Mouse (Mus musculus) CH12.LX (cell line): ENCODE results near the gene Igfals. TPM values are rescaled to one million over a fixed set of nuclear protein-coding genes. Genes with fewer than 3 reads are reported as not detected.

Source experiments
- DNase-seq: peaks from one replicate; pipeline ENCODE4 v3.0.0-alpha.2; 2013; ENCODE audit errors: extremely low read depth
- H3K27ac ChIP-seq: 2 replicates; pipeline ENCODE4 v1.5.1; 2012; ENCODE audit warnings: low read depth, mild to moderate bottlenecking, control low read depth, moderate library complexity; ENCODE audit not compliant: insufficient read depth
- H3K27me3 ChIP-seq: replicated peaks from 2 replicates; pipeline ENCODE3; 2012; ENCODE audit warnings: inconsistent platforms
- H3K36me3 ChIP-seq, 2 experiments: replicated peaks in 1 of 2; 2 replicates each; pipeline versions ENCODE3 to v1.6.1; 2012; ENCODE audit warnings: inconsistent platforms in 1 of 2, low read length in 1 of 2, mild to moderate bottlenecking in 1 of 2, mixed read lengths in 1 of 2, moderate library complexity in 1 of 2; ENCODE audit not compliant: control insufficient read depth in 1 of 2, insufficient read depth in 1 of 2
- H3K4me1 ChIP-seq, 2 experiments: 2 replicates each; pipeline ENCODE4 v1.6.1; 2012; ENCODE audit warnings: inconsistent platforms in 1 of 2, moderate library complexity in 1 of 2; ENCODE audit not compliant: insufficient read depth in 2 of 2, control insufficient read depth in 1 of 2
- H3K4me2 ChIP-seq: 2 replicates; pipeline ENCODE4 v1.6.1; 2012; ENCODE audit warnings: low read depth, mild to moderate bottlenecking, control low read depth; ENCODE audit not compliant: poor library complexity, insufficient read depth, severe bottlenecking
- H3K4me3 ChIP-seq, 3 experiments: fragments of 150-350 bp in 1 of 3; sonication (generic) in 1 of 3; replicated peaks in 1 of 3; 2 replicates each; pipeline versions ENCODE3 to v1.5.1; 2011 to 2012; ENCODE audit warnings: low read depth in 2 of 3, low read length in 2 of 3, mild to moderate bottlenecking in 2 of 3, moderate library complexity in 2 of 3, control low read depth in 1 of 3, improper control_type of control experiment in 1 of 3, inconsistent platforms in 1 of 3, mixed read lengths in 1 of 3; ENCODE audit not compliant: poor library complexity in 1 of 3
- H3K79me2 ChIP-seq: replicated peaks from 2 replicates; pipeline ENCODE4 v1.6.1; 2012; ENCODE audit warnings: mild to moderate bottlenecking, moderate library complexity; ENCODE audit not compliant: control insufficient read depth, poor library complexity, insufficient read depth, severe bottlenecking; ENCODE audit errors: extremely low read depth
- H3K9ac ChIP-seq: 2 replicates; pipeline ENCODE4 v1.6.1; 2012; ENCODE audit warnings: low read depth, mild to moderate bottlenecking, control low read depth, moderate library complexity; ENCODE audit not compliant: insufficient read depth
- H3K9me3 ChIP-seq: replicated peaks from 2 replicates; pipeline ENCODE3; 2012; ENCODE audit warnings: low read length, inconsistent platforms, mixed read lengths
- BHLHE40 ChIP-seq: IDR thresholded peaks from 2 replicates; pipeline ENCODE4 v1.6.1; 2011; ENCODE audit warnings: mild to moderate bottlenecking, low read depth, low read length, improper control_type of control experiment
- CHD2 ChIP-seq: IDR thresholded peaks from 2 replicates; pipeline ENCODE4 v1.6.1; 2011; ENCODE audit warnings: low read length, improper control_type of control experiment
- CTCF ChIP-seq, 2 experiments: IDR thresholded peaks in 1 of 2; conservative IDR thresholded peaks in 1 of 2; 2 replicates each; pipeline ENCODE4 v1.5.1; 2011 to 2012; ENCODE audit warnings: low read depth in 2 of 2, low read length in 2 of 2, improper control_type of control experiment in 1 of 2, inconsistent platforms in 1 of 2, mild to moderate bottlenecking in 1 of 2, moderate library complexity in 1 of 2
- ELF1 ChIP-seq: IDR thresholded peaks from 2 replicates; pipeline ENCODE4 v1.6.1; 2014; ENCODE audit warnings: low read depth, mild to moderate bottlenecking, inconsistent platforms, low read length, improper control_type of control experiment
- EP300 ChIP-seq: IDR thresholded peaks from 2 replicates; pipeline ENCODE4 v1.6.1; 2011; ENCODE audit warnings: low read length, improper control_type of control experiment
- HCFC1 ChIP-seq: IDR thresholded peaks from 2 replicates; pipeline ENCODE4 v1.6.1; 2012; ENCODE audit warnings: low read depth, mild to moderate bottlenecking, inconsistent platforms, low read length, improper control_type of control experiment
- IRF4 ChIP-seq: IDR thresholded peaks from 2 replicates; pipeline ENCODE4 v1.6.1; 2014; ENCODE audit warnings: low read depth, mild to moderate bottlenecking, inconsistent platforms, low read length, improper control_type of control experiment
- JUND ChIP-seq: conservative IDR thresholded peaks from 2 replicates; pipeline ENCODE4 v1.6.1; 2011; ENCODE audit warnings: low read depth, low read length, improper control_type of control experiment
- MAFK ChIP-seq: IDR thresholded peaks from 2 replicates; pipeline ENCODE4 v1.6.1; 2011; ENCODE audit warnings: low read length, improper control_type of control experiment; ENCODE audit not compliant: insufficient replicate concordance
- MAX ChIP-seq: IDR thresholded peaks from 2 replicates; pipeline ENCODE4 v1.6.1; 2011; ENCODE audit warnings: low read length, improper control_type of control experiment
- MAZ ChIP-seq: IDR thresholded peaks from 2 replicates; pipeline ENCODE4 v1.6.1; 2012; ENCODE audit warnings: low read depth, mild to moderate bottlenecking, inconsistent platforms, low read length, improper control_type of control experiment, moderate library complexity
- MEF2A ChIP-seq: IDR thresholded peaks from 2 replicates; pipeline ENCODE4 v1.6.1; 2014; ENCODE audit warnings: low read depth, mild to moderate bottlenecking, inconsistent platforms, low read length, improper control_type of control experiment, borderline replicate concordance
- NELFE ChIP-seq: IDR thresholded peaks from 2 replicates; pipeline ENCODE4 v1.6.1; 2011; ENCODE audit warnings: low read depth, low read length, improper control_type of control experiment
- NRF1 ChIP-seq: IDR thresholded peaks from 2 replicates; pipeline ENCODE4 v1.6.1; 2014; ENCODE audit warnings: low read depth, mild to moderate bottlenecking, inconsistent platforms, low read length, improper control_type of control experiment, moderate library complexity
- PAX5 ChIP-seq: IDR thresholded peaks from 2 replicates; pipeline ENCODE4 v1.6.1; 2012; ENCODE audit warnings: low read length, inconsistent platforms, mixed read lengths
- POLR2A ChIP-seq: IDR thresholded peaks from 2 replicates; pipeline ENCODE4 v1.6.1; 2011; ENCODE audit warnings: low read depth, mild to moderate bottlenecking, improper control_type of control experiment, low read length
- POLR2AphosphoS2 ChIP-seq: IDR thresholded peaks from 2 replicates; pipeline ENCODE4 v1.6.1; 2011; ENCODE audit warnings: low read depth, low read length, improper control_type of control experiment
- SIN3A ChIP-seq: IDR thresholded peaks from 2 replicates; pipeline ENCODE4 v1.6.1; 2012; ENCODE audit warnings: low read length, improper control_type of control experiment, inconsistent platforms
- SMC3 ChIP-seq: IDR thresholded peaks from 2 replicates; pipeline ENCODE4 v1.6.1; 2011; ENCODE audit warnings: low read depth, low read length, improper control_type of control experiment
- TBP ChIP-seq: conservative IDR thresholded peaks from 2 replicates; pipeline ENCODE4 v1.6.1; 2011; ENCODE audit warnings: low read depth, low read length, improper control_type of control experiment
- TCF12 ChIP-seq: IDR thresholded peaks from 2 replicates; pipeline ENCODE4 v1.6.1; 2014; ENCODE audit warnings: low read depth, mild to moderate bottlenecking, inconsistent platforms, low read length, improper control_type of control experiment
- UBTF ChIP-seq: IDR thresholded peaks from 2 replicates; pipeline ENCODE4 v1.6.1; 2012; ENCODE audit warnings: low read depth, mild to moderate bottlenecking, inconsistent platforms, low read length, improper control_type of control experiment, moderate library complexity
- USF1 ChIP-seq: IDR thresholded peaks from 2 replicates; pipeline ENCODE4 v1.6.1; 2014; ENCODE audit warnings: low read depth, mild to moderate bottlenecking, inconsistent platforms, low read length, improper control_type of control experiment
- ZMIZ1 ChIP-seq: IDR thresholded peaks from 2 replicates; pipeline ENCODE4 v1.6.1; 2012; ENCODE audit warnings: low read depth, mild to moderate bottlenecking, inconsistent platforms, low read length, improper control_type of control experiment
- ZNF384 ChIP-seq: IDR thresholded peaks from 2 replicates; pipeline ENCODE4 v1.6.1; 2012; ENCODE audit warnings: low read depth, low read length, improper control_type of control experiment, inconsistent platforms
- dilution Hi-C: fragments of 300-500 bp; cut with MboI; formaldehyde crosslinking; loops from 2 replicates; pipeline ENCODE4 v1.14.3; 2020; ENCODE audit warnings: low sequenced_read_pairs; ENCODE audit not compliant: extremely low pct_unique_long_range_greater_than_20kb, extremely low pct_ligation_motif_present
- in situ Hi-C: fragments of 300-500 bp; cut with MboI; formaldehyde crosslinking; loops from 3 replicates; pipeline ENCODE4 v1.14.3; 2019; ENCODE audit warnings: low sequenced_read_pairs, low pct_ligation_motif_present, low pct_unique_long_range_greater_than_20kb, mixed read lengths
- polyA plus RNA-seq: library from polyadenylated mRNA; unstranded; fragments of >175 nt; gene quantifications from 2 replicates; pipeline ENCODE4 v1.2.1, GENCODE M21; 2012; ENCODE audit warnings: low read depth; ENCODE audit not compliant: insufficient read length
- total RNA-seq, 2 experiments: library from RNA; depleted of rRNA; stranded (reverse); fragments of 300-350 nt in 1 of 2; fragments of >200 nt in 1 of 2; gene quantifications; 2 replicates each; pipeline ENCODE4 v1.2.3; 2012 to 2014

The Igfals gene
- total and polyA plus RNA-seq, 3 experiments, result 5.0 to 9.8 (median 6.3) TPM

GRCm38 (mm10) chr17:24890151-24891092 is 24.6 kb downstream of the Igfals start:
- Histone ChIP-seq H3K4me1 (peaks cover 9 to 73% of the 10 kb centered on the region in 2 experiments), H3K4me3 (no peak overlapping the region), H3K79me2 (peaks cover 22% of the 10 kb centered on the region), H3K27ac (0 out of 2 replicates have a peak overlapping the region, but pooled peaks have one; percentile 18), H3K36me3 (peaks cover 41 to 57% of the 10 kb centered on the region in 2 experiments), H3K4me2 (no peak overlapping the region), H3K27me3 (no peaks in the 10 kb centered on the region), H3K9me3 (no peaks in the 10 kb centered on the region), H3K9ac (no peak overlapping the region)
- dilution Hi-C loops, result no loop called here
- DNase-seq, result no peak
- in situ Hi-C loops, result no loop called here
- TF ChIP-seq POLR2AphosphoS2 (peak; percentile 8; the same call in 1 of the 2 replicates), CHD2 (0 out of 2 replicates have a peak, but pooled peaks have one; percentile 18), MEF2A (no peak)

DNA sequence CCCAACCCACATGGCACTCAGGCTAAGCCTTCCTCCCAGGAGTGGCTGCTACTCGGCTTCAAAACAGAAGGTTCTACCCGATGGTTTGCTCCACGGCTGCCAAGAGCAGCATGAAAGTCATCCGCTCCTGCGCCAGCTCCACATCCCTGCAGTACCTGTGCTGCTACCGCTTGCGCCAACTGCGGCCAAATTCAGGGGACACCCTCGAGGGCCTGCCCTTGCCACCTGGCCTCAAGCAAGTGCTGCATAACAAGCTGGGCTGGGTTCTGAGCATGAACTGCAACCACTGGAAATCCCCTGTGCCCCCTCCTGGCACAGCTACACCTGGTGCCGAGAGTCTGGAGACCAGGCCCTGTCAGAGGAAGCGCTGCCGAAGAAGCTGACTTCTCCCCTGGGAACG is 25.5 kb downstream of the Igfals start:
- TF ChIP-seq MAZ (no peak), BHLHE40 (no peak), SIN3A (no peak), SMC3 (no peak), ZNF384 (no peak), ZMIZ1 (no peak), TCF12 (no peak)
- DNase-seq, result peak; percentile 46
- H3K4me3 ChIP-seq, result no peak overlapping the region
- peaks cover 41 to 59% of the 10 kb centered on the region in 2 experiments for H3K36me3 ChIP-seq
- no peak overlapping the region for H3K9ac ChIP-seq
- dilution Hi-C loops (no loop called here), in situ Hi-C loops (no loop called here)
- peaks cover 9 to 74% of the 10 kb centered on the region in 2 experiments for H3K4me1 ChIP-seq
- no peaks in the 10 kb centered on the region for H3K9me3 ChIP-seq
- peaks cover 20% of the 10 kb centered on the region for H3K79me2 ChIP-seq
- H3K27ac ChIP-seq, result no peak overlapping the region
- no peaks in the 10 kb centered on the region for H3K27me3 ChIP-seq
- no peak overlapping the region for H3K4me2 ChIP-seq

GRCm38 (mm10) chr17:24892785-24893184 is 27.0 kb downstream of the Igfals start:
- H3K4me3 ChIP-seq, result no peak overlapping the region
- H3K4me1 ChIP-seq, result peaks cover 14 to 79% of the 10 kb centered on the region in 2 experiments
- in situ Hi-C loops, result no loop called here
- H3K27me3 ChIP-seq, result no peaks in the 10 kb centered on the region
- no peaks in the 10 kb centered on the region for H3K9me3 ChIP-seq
- TF ChIP-seq MAX (no peak), SIN3A (no peak), UBTF (no peak), IRF4 (no peak), HCFC1 (no peak), NRF1 (no peak), USF1 (no peak), PAX5 (no peak), NELFE (no peak), CTCF (conservative IDR thresholded peaks at IDR 0.05 in 1 of 2, IDR thresholded peaks at IDR 0.05 in 1 of 2; ENCODE audit: low read depth in 2 of 2, low read length in 2 of 2) (no peak), POLR2A (no peak), ZNF384 (no peak), TBP (no peak), SMC3 (no peak), ZMIZ1 (no peak), MAFK (no peak), ELF1 (no peak), MAZ (no peak), JUND (no peak), EP300 (no peak)
- TF ChIP-seq, all 38 proteins: peak for 0
- no peak for DNase-seq
- dilution Hi-C loops, result no loop called here
- Histone ChIP-seq H3K79me2 (peaks cover 15% of the 10 kb centered on the region), H3K36me3 (peaks cover 51 to 71% of the 10 kb centered on the region in 2 experiments), H3K27ac (no peak overlapping the region), H3K9ac (no peak overlapping the region), H3K4me2 (no peak overlapping the region)
